Mouse (Mus musculus) testis, postnatal 14 days (tissue): ENCODE data around the gene Dlg5.
A peak's percentile ranks its signal among the peaks of the same experiment; 100 is the strongest.

Experiments used
- DNase-seq: peaks from one replicate; pipeline ENCODE4 v3.0.0; 2021; ENCODE audit warnings: low spot score

Dlg5 gene

DNA sequence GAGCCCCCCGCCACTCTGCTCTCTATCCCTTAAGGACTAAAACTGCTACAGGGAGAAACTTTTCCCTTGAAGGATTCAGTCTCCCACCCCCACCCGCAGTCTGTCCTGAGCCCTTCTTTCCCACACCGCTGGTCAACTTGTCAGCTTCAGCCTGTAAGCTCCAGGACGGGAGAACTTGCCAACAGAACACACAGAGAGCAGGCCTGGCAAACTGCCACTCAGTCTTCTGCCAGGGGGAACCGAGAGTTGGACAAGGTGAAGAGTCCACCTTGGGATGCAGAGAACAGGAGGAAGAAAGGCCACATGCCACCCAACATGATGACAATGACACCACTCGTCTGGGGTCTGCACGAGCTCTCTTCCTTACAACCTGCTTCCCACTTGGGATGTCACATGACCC lies 56.1 kb downstream of the Dlg5 start:
- no peak for DNase-seq

GRCm38 (mm10) chr14:24185514-24185913 lies 60.2 kb downstream of the Dlg5 start:
- no peak for DNase-seq

DNA sequence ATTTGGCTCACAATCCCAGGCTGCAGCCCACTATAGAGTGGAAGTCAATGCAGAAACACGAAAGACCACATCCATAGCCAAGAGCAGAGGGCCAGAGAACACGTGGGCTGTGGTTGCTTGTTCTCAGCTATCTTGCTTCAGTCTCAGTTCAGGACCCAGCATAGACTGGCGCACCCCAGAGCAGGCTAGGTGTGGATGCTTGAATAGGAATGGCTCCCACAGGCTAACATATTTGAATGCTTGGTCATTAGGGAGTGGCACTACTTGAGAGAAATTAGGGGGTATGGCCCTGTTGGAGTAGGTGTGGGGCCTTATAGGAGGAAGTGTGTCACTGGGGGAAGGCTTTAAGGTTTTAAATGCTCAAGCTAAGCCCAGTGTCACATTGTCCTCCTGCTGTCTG lies 62.8 kb downstream of the Dlg5 start:
- no peak for DNase-seq

DNA sequence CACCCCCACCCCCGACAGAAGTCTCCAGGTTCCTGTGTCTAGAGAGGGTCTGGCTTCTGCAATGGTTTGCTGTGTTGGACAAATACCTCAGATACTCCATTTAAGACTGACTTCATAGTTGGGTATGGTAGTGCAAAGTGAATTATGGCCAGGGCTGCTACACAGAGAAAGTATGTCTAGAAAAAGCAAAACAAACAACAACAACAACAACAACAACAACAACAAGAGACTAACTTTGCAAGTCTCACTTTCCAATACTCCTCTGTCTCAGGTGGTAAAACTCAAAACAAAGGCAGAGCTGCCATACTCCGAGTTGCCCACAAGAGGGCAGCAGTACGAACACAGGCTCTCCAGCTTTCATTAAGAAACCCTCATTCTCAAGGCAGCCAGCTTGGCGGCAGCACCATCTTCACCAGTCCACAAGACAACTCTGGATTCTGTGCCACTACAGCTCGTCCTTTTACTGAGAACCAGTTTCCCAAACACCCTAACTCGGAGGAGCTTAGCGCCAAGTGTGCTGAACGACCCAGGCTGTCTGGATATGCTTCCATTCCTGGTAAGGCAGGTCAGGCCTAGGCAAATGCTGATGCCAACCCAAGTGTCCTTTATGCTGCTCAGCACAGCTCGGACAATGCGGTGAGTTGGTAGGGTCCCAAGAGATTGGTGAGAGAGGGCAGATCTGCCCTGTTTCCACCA lies 63.8 kb downstream of the Dlg5 start:
- DNase-seq: peak; percentile 38

GRCm38 (mm10) chr14:24179466-24179991 lies 66.2 kb downstream of the Dlg5 start:
- DNase-seq: no peak

DNA sequence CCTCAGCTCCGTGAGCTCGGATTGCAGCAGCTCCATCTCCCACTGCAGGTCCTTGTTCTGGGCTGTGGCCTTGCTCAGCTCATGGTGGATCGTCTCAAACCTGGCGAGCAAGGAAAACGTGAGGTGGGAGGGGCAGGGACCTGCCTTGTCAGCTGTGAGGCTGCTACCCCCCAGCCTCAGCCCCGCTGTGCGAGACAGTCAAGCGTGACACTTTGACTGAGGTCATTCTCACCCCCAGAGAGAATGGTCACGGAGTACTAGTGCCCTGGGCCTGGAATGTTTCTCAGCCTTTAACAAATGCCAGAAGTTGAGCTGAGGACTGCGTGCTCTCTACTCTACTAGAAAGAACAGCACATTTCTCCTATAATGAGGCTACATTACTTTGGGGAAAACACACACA lies 69.1 kb downstream of the Dlg5 start:
- no peak for DNase-seq

GRCm38 (mm10) chr14:24173326-24173725 lies 72.4 kb downstream of the Dlg5 start:
- no peak for DNase-seq

- DNase-seq: no peak
Observed at GRCm38 (mm10) chr14:24171639-24172311, 73.9 kb downstream of the Dlg5 start.

- DNase-seq: no peak
Observed at GRCm38 (mm10) chr14:24166046-24166445, 79.7 kb downstream of the Dlg5 start.

DNA sequence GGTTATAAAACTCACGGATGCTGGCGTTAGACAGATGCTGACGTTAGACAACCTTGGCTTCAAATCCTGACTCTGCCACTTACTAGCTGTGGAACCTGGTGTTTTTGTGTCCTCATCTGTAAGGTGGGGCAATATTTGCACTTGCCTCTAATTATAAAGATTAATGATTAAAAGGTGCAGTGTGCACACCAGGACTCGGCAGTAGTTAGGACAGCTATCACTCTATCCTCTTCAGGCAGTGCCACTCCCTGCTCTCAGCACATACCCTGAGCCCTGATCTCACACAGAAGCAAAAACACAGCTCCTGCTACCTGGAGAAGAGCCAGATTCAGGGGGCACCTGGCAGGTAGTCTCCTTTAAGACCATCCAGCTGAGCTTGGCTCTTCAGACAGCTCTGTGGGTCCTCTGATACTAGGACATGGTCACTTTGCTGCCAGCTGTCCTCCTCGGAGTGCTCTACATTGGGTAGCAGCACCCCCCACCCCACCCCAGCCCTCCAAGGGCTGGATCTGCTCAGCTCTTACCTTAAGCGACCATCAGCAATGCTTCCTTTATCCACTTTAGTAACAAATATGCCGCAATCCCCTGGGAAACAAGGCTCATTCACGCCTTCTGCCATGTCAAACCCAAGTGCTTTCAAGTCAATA lies 80.9 kb downstream of the Dlg5 start:
- DNase-seq: no peak

GRCm38 (mm10) chr14:24162856-24163255 lies 82.9 kb downstream of the Dlg5 start:
- no peak for DNase-seq

GRCm38 (mm10) chr14:24148892-24149291 lies 96.8 kb downstream of the Dlg5 start:
- no peak for DNase-seq

- no peak for DNase-seq
Observed at GRCm38 (mm10) chr14:24144821-24145220, 100.9 kb downstream of the Dlg5 start.

- DNase-seq: no peak
Observed at GRCm38 (mm10) chr14:24144421-24144820, 101.3 kb downstream of the Dlg5 start.

DNA sequence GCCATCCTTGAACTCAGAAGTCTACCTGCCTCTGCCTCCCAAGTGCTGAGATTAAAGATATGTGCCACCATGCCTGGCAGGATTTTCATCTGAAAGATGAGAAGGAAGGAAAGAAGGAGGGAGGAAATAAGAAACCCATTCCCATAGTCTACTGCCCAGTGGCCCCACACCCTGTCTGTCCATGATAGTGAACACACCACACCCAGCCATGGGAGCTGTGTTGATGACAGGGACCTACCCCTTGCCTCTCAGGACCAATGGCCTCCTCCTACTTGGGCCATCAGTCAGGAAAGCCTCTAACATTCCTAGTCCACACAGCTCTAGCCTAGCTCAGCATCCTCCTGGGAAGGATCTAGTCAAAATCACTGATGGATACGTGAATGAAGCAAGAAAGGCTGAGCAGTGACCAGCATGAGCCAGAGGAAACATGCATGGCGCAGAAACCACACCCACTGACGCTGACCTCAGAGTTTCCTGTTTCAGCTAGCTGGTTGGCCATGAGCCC lies 102.7 kb downstream of the Dlg5 start:
- DNase-seq: no peak

DNA sequence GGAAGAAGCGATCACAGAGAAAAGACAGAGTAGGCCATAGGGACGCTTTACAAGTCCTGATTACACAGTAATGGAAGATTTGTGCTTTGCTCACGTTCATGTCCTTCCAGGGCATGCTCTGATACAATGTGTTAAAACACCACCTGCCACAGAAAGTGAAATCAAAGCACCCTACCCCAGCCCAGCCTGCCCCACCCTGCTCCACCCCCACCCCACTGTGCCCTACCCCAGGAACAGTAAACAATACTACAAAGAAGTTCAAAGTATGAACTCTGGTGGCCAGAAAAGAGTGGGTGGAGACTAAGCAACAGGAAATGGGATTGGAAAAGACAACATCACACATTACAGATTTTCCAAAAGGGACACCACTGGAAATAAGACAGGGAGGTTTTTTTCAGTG lies 104.0 kb downstream of the Dlg5 start:
- no peak for DNase-seq

- DNase-seq: no peak
Observed at GRCm38 (mm10) chr14:24140297-24140812, 105.4 kb downstream of the Dlg5 start.

DNA sequence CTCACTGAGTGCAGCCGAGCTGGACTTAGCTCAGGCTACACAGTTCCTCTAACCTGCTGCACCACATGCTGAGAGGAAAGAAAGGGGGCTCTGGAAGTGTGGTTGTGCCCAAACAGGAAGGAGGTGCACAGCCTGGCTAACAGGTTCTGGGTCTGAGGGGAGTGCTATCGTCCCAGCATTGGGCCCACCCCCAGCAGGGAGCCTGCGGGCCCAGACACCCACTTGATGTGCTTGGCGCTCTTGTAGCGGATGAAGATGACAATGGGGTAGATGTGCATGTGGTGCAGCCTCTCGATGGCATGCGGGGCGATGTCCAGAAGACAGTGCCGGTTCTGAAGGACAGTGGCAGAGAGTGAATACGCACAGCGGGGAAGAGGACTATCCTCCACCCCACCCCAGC lies 108.8 kb downstream of the Dlg5 start:
- no peak for DNase-seq

- DNase-seq: no peak
Observed at GRCm38 (mm10) chr14:24134623-24135290, 111.0 kb downstream of the Dlg5 start.

DNA sequence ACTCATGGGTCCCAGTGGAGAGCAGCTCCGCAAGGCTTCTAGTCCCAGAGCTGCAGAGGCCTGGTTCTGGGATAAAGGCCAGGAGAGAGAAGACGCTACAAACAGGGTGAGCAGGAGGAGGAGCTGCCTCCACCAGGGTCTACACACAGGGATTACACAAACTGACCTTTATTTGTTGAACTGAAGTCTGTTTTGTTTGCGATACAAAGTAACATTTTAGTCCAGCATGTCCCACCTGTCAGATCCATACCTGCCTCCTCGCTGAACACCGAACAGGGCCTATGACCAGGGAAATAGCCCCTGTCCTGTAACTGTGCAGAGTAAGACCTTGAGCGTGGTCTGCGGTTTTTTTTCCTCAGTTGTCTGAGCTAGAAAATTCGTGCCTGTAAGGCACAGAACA lies 111.9 kb downstream of the Dlg5 start:
- peak; percentile 25 for DNase-seq

- no peak for DNase-seq
Observed at GRCm38 (mm10) chr14:24132092-24132491, 113.6 kb downstream of the Dlg5 start.

- DNase-seq: no peak
Observed at GRCm38 (mm10) chr14:24125069-24125468, 120.7 kb downstream of the Dlg5 start.
